Mouse (Mus musculus): Measurements from ENCODE around the gene Lbx1. TPM values are rescaled to one million over a fixed set of nuclear protein-coding genes. Genes with fewer than 3 reads are reported as not detected.

Gene Lbx1
- polyA plus RNA-seq, 1 experiment from 2014 or later, result not detected

GRCm38 (mm10) chr19:45207153-45207552, 28.5 kb downstream of the Lbx1 start:
- WGBS, result 95% methylated on average over 15 of the region's 15 CpGs
- Histone ChIP-seq H3K4me1 (0 out of 2 replicates have a peak, but pooled peaks cover 3% of the 10 kb centered on the region), H3K4me2 (no peak overlapping the region), H3K4me3 (replicated peaks) (no peak overlapping the region), H3K36me3 (replicated peaks) (no peaks in the 10 kb centered on the region), H3K27ac (no peak overlapping the region), H3K27me3 (peaks cover 54% of the 10 kb centered on the region), H3K9me3 (no peaks in the 10 kb centered on the region), H3K9ac (no peak overlapping the region)
- no peak for ATAC-seq (ENCODE audit: low FRiP score)

- H3K9ac ChIP-seq, result no peak overlapping the region
- H3K27ac ChIP-seq, result no peak overlapping the region
- no peaks in the 10 kb centered on the region for H3K36me3 ChIP-seq (replicated peaks)
- no peak for ATAC-seq (ENCODE audit: low FRiP score)
- peaks cover 44% of the 10 kb centered on the region for H3K27me3 ChIP-seq
- 0 out of 2 replicates have a peak, but pooled peaks cover 3% of the 10 kb centered on the region for H3K4me1 ChIP-seq
- no peaks in the 10 kb centered on the region for H3K9me3 ChIP-seq
- no peak overlapping the region for H3K4me3 ChIP-seq (replicated peaks)
- H3K4me2 ChIP-seq, result no peak overlapping the region
- 88% methylated on average over 3 of the region's 3 CpGs for WGBS
These were observed 30.1 kb downstream of the Lbx1 start for GRCm38 (mm10) chr19:45205311-45206105.

GRCm38 (mm10) chr19:45196967-45197366, 38.6 kb downstream of the Lbx1 start:
- no peak for ATAC-seq (ENCODE audit: low FRiP score)
- no peak overlapping the region for H3K4me2 ChIP-seq
- H3K4me3 ChIP-seq (replicated peaks), result no peak overlapping the region
- H3K36me3 ChIP-seq (replicated peaks), result no peaks in the 10 kb centered on the region
- H3K27ac ChIP-seq, result no peak overlapping the region
- H3K9ac ChIP-seq, result no peak overlapping the region
- H3K27me3 ChIP-seq, result no peaks in the 10 kb centered on the region
- H3K9me3 ChIP-seq, result peaks cover 18% of the 10 kb centered on the region; the same call in 1 of the 2 replicates
- H3K4me1 ChIP-seq, result no peaks in the 10 kb centered on the region
- 88% methylated on average over 8 of the region's 8 CpGs for WGBS

- 41% methylated on average over 4 of the region's 4 CpGs for WGBS
- no peak overlapping the region for H3K9ac ChIP-seq
These were observed 41.0 kb downstream of the Lbx1 start for GRCm38 (mm10) chr19:45194651-45195050.

More at GRCm38 (mm10) chr19:45194651-45195050, 41.0 kb downstream of the Lbx1 start:
- Histone ChIP-seq H3K27me3 (no peaks in the 10 kb centered on the region), H3K27ac (no peak overlapping the region), H3K9me3 (peaks cover 18% of the 10 kb centered on the region; the same call in 1 of the 2 replicates), H3K4me3 (replicated peaks) (no peak overlapping the region), H3K4me2 (no peak overlapping the region), H3K4me1 (no peaks in the 10 kb centered on the region), H3K36me3 (replicated peaks) (no peaks in the 10 kb centered on the region)
- no peak for ATAC-seq (ENCODE audit: low FRiP score)

Other genes with a start within 250 kb of the Lbx1 start
- gene Sema4g, start 246.7 kb downstream of the Lbx1 start, polyA plus RNA-seq (2016; fragmentation: Nextera tagmentation; extraction: Ambion mirVana), result 7.0 and 7.5 TPM in 2 replicates
- 23.5 and 23.9 TPM in 2 replicates for gene Twnk, start 230.1 kb downstream of the Lbx1 start, polyA plus RNA-seq (2016; fragmentation: Nextera tagmentation; extraction: Ambion mirVana)
- 71.0 and 75.8 TPM in 2 replicates for gene Mrpl43, start 229.4 kb downstream of the Lbx1 start, polyA plus RNA-seq (2016; fragmentation: Nextera tagmentation; extraction: Ambion mirVana)
- 48.7 and 51.4 TPM in 2 replicates for gene Lzts2, start 221.4 kb downstream of the Lbx1 start, polyA plus RNA-seq (2016; fragmentation: Nextera tagmentation; extraction: Ambion mirVana)
- gene Pdzd7, start 190.1 kb downstream of the Lbx1 start, polyA plus RNA-seq (2016; fragmentation: Nextera tagmentation; extraction: Ambion mirVana), result 0.45 and 0.50 TPM in 2 replicates
- gene Sfxn3, start 188.3 kb downstream of the Lbx1 start, polyA plus RNA-seq (2016; fragmentation: Nextera tagmentation; extraction: Ambion mirVana), result 30.3 and 30.4 TPM in 2 replicates
- 0.86 and 0.95 TPM in 2 replicates for gene Kazald1, start 160.6 kb downstream of the Lbx1 start, polyA plus RNA-seq (2016; fragmentation: Nextera tagmentation; extraction: Ambion mirVana)
- 0.11 TPM in 1 of 2 replicates, not detected in the other for gene Tlx1, start 85.1 kb downstream of the Lbx1 start, polyA plus RNA-seq (2016; fragmentation: Nextera tagmentation; extraction: Ambion mirVana)
- 55.7 and 59.0 TPM in 2 replicates for gene Btrc, start 127.9 kb upstream of the Lbx1 start, polyA plus RNA-seq (2016; fragmentation: Nextera tagmentation; extraction: Ambion mirVana)